Mouse (Mus musculus): ENCODE results near the gene Ddx59. TPM values are rescaled to one million over a fixed set of nuclear protein-coding genes. Genes with fewer than 3 reads are reported as not detected.

The Ddx59 gene
- 9.3 and 9.5 TPM in 2 replicates for polyA plus RNA-seq (2012; rRNA removed)

GRCm38 (mm10) chr1:136414798-136415755 lies at the start of gene Ddx59:
Ddx59 (plus strand) TSS chr1:136415271.

GRCm38 (mm10) chr1:136466143-136466811 lies 51.2 kb downstream of the Ddx59 start, which contains the start of gene Kif14:
Kif14 (plus strand) TSS chr1:136466343.

Other genes starting within 250 kb of the Ddx59 start
- gene Mroh3, start 202.4 kb upstream of the Ddx59 start, polyA plus RNA-seq (2012; rRNA removed), result 0.26 and 0.44 TPM in 2 replicates
- gene Inava, start 181.0 kb upstream of the Ddx59 start, polyA plus RNA-seq (2012; rRNA removed), result 4.4 and 5.0 TPM in 2 replicates
- gene Gpr25, start 154.4 kb upstream of the Ddx59 start, polyA plus RNA-seq (2012; rRNA removed), result 5.5 and 6.6 TPM in 2 replicates
- 49.9 and 54.1 TPM in 2 replicates for gene Camsap2, start 69.2 kb upstream of the Ddx59 start, polyA plus RNA-seq (2012; rRNA removed)
- 0.96 and 1.1 TPM in 2 replicates for gene Kif14, start 51.1 kb downstream of the Ddx59 start, polyA plus RNA-seq (2012; rRNA removed)
- gene Zfp281, start 209.6 kb downstream of the Ddx59 start, polyA plus RNA-seq (2012; rRNA removed), result 11.9 and 12.2 TPM in 2 replicates